Mouse (Mus musculus): Measurements from ENCODE around the gene Rrp1b. TPM values are rescaled to one million over a fixed set of nuclear protein-coding genes. Genes with fewer than 3 reads are reported as not detected.

The Rrp1b gene
- polyA plus RNA-seq, 1 experiment from 2014 or later, result 13.9 TPM

- 9% methylated on average over 2 of the region's 2 CpGs for WGBS (ENCODE audit: insufficient replicate concordance)
- DNase-seq (no peak), ATAC-seq (no peak)
- Histone ChIP-seq H3K27me3 (ENCODE audit: insufficient read depth, low read length) (no peaks in the 10 kb centered on the region), H3K9ac (replicated peaks) (no peak overlapping the region), H3K36me3 (replicated peaks; ENCODE audit: insufficient read depth, low read length) (no peaks in the 10 kb centered on the region), H3K27ac (ENCODE audit: low read depth) (no peak overlapping the region), H3K9me3 (ENCODE audit: low read length) (no peaks in the 10 kb centered on the region), H3K4me2 (ENCODE audit: low read depth, low read length) (no peak overlapping the region), H3K4me3 (ENCODE audit: low read depth, low read length) (no peak overlapping the region), H3K4me1 (ENCODE audit: insufficient read depth) (peaks cover 9% of the 10 kb centered on the region)
- TF ChIP-seq CTCF (IDR thresholded peaks at IDR 0.05; ENCODE audit: low read depth) (no peak), EP300 (IDR thresholded peaks at IDR 0.05; ENCODE audit: low read depth) (peak; percentile 71)
Measured at GRCm38 (mm10) chr17:31995784-31996183, 40.1 kb upstream of the Rrp1b start.

- no peak overlapping the region for H3K4me2 ChIP-seq (ENCODE audit: low read depth, low read length)
- TF ChIP-seq CTCF (IDR thresholded peaks at IDR 0.05; ENCODE audit: low read depth), result no peak
- no peak for TF ChIP-seq EP300 (IDR thresholded peaks at IDR 0.05; ENCODE audit: low read depth)
- no peaks in the 10 kb centered on the region for H3K9me3 ChIP-seq (ENCODE audit: low read length)
- H3K27ac ChIP-seq (ENCODE audit: low read depth), result no peak overlapping the region
- H3K36me3 ChIP-seq (replicated peaks; ENCODE audit: insufficient read depth, low read length), result no peaks in the 10 kb centered on the region
- H3K27me3 ChIP-seq (ENCODE audit: insufficient read depth, low read length), result no peaks in the 10 kb centered on the region
- H3K4me3 ChIP-seq (ENCODE audit: low read depth, low read length), result no peak overlapping the region
- H3K4me1 ChIP-seq (ENCODE audit: insufficient read depth), result peaks cover 9% of the 10 kb centered on the region
- H3K9ac ChIP-seq (replicated peaks), result no peak overlapping the region
- 50% methylated on average over 4 of the region's 4 CpGs for WGBS (ENCODE audit: insufficient replicate concordance)
- no peak for DNase-seq
- no peak for ATAC-seq
Measured at GRCm38 (mm10) chr17:31996331-31996730, 39.6 kb upstream of the Rrp1b start.

GRCm38 (mm10) chr17:31998351-31998750, 37.5 kb upstream of the Rrp1b start:
- peaks cover 7% of the 10 kb centered on the region for H3K4me1 ChIP-seq (ENCODE audit: insufficient read depth)
- TF ChIP-seq EP300 (IDR thresholded peaks at IDR 0.05; ENCODE audit: low read depth), result no peak
- no peak for TF ChIP-seq CTCF (IDR thresholded peaks at IDR 0.05; ENCODE audit: low read depth)
- no peak for DNase-seq
- no peaks in the 10 kb centered on the region for H3K9me3 ChIP-seq (ENCODE audit: low read length)
- 71% methylated on average over 1 of the region's 1 CpGs for WGBS (ENCODE audit: insufficient replicate concordance)
- no peaks in the 10 kb centered on the region for H3K36me3 ChIP-seq (replicated peaks; ENCODE audit: insufficient read depth, low read length)
- no peak overlapping the region for H3K4me2 ChIP-seq (ENCODE audit: low read depth, low read length)
- H3K9ac ChIP-seq (replicated peaks), result no peak overlapping the region
- no peak overlapping the region for H3K27ac ChIP-seq (ENCODE audit: low read depth)
- H3K27me3 ChIP-seq (ENCODE audit: insufficient read depth, low read length), result no peaks in the 10 kb centered on the region
- no peak for ATAC-seq
- H3K4me3 ChIP-seq (ENCODE audit: low read depth, low read length), result no peak overlapping the region

- Histone ChIP-seq H3K4me2 (ENCODE audit: low read depth, low read length) (no peak overlapping the region), H3K9me3 (ENCODE audit: low read length) (no peaks in the 10 kb centered on the region), H3K4me1 (ENCODE audit: insufficient read depth) (no peaks in the 10 kb centered on the region), H3K4me3 (ENCODE audit: low read depth, low read length) (no peak overlapping the region), H3K36me3 (replicated peaks; ENCODE audit: insufficient read depth, low read length) (no peaks in the 10 kb centered on the region), H3K27me3 (ENCODE audit: insufficient read depth, low read length) (no peaks in the 10 kb centered on the region), H3K27ac (ENCODE audit: low read depth) (no peak overlapping the region), H3K9ac (replicated peaks) (no peak overlapping the region)
- DNase-seq, result no peak
- 73% methylated on average over 3 of the region's 3 CpGs for WGBS (ENCODE audit: insufficient replicate concordance)
- TF ChIP-seq CTCF (IDR thresholded peaks at IDR 0.05; ENCODE audit: low read depth), result no peak
- TF ChIP-seq EP300 (IDR thresholded peaks at IDR 0.05; ENCODE audit: low read depth), result no peak
- no peak for ATAC-seq
Measured at GRCm38 (mm10) chr17:32003251-32003650, 32.6 kb upstream of the Rrp1b start.

GRCm38 (mm10) chr17:32006800-32007199, 29.1 kb upstream of the Rrp1b start:
- ATAC-seq, result no peak
- 70% methylated on average over 5 of the region's 5 CpGs for WGBS (ENCODE audit: insufficient replicate concordance)

GRCm38 (mm10) chr17:32011694-32012093, 24.2 kb upstream of the Rrp1b start:
- no peak for TF ChIP-seq EP300 (IDR thresholded peaks at IDR 0.05; ENCODE audit: low read depth)
- TF ChIP-seq CTCF (IDR thresholded peaks at IDR 0.05; ENCODE audit: low read depth), result no peak
- ATAC-seq (no peak), DNase-seq (no peak)
- no peak overlapping the region for H3K4me2 ChIP-seq (ENCODE audit: low read depth, low read length)
- H3K9me3 ChIP-seq (ENCODE audit: low read length), result no peaks in the 10 kb centered on the region
- no peak overlapping the region for H3K9ac ChIP-seq (replicated peaks)
- H3K36me3 ChIP-seq (replicated peaks; ENCODE audit: insufficient read depth, low read length), result no peaks in the 10 kb centered on the region
- 54% methylated on average over 6 of the region's 6 CpGs for WGBS (ENCODE audit: insufficient replicate concordance)
- H3K27me3 ChIP-seq (ENCODE audit: insufficient read depth, low read length), result no peaks in the 10 kb centered on the region
- no peak overlapping the region for H3K4me3 ChIP-seq (ENCODE audit: low read depth, low read length)
- no peak overlapping the region for H3K27ac ChIP-seq (ENCODE audit: low read depth)
- H3K4me1 ChIP-seq (ENCODE audit: insufficient read depth), result no peaks in the 10 kb centered on the region

More at GRCm38 (mm10) chr17:32006800-32007199, 29.1 kb upstream of the Rrp1b start:
- Histone ChIP-seq H3K4me2 (ENCODE audit: low read depth, low read length) (no peak overlapping the region), H3K27ac (ENCODE audit: low read depth) (no peak overlapping the region), H3K36me3 (replicated peaks; ENCODE audit: insufficient read depth, low read length) (no peaks in the 10 kb centered on the region), H3K9ac (replicated peaks) (no peak overlapping the region), H3K4me3 (ENCODE audit: low read depth, low read length) (no peak overlapping the region), H3K9me3 (ENCODE audit: low read length) (no peaks in the 10 kb centered on the region), H3K27me3 (ENCODE audit: insufficient read depth, low read length) (no peaks in the 10 kb centered on the region), H3K4me1 (ENCODE audit: insufficient read depth) (no peaks in the 10 kb centered on the region)
- no peak for TF ChIP-seq EP300 (IDR thresholded peaks at IDR 0.05; ENCODE audit: low read depth)
- TF ChIP-seq CTCF (IDR thresholded peaks at IDR 0.05; ENCODE audit: low read depth), result no peak
- no peak for DNase-seq

- H3K27me3 ChIP-seq (ENCODE audit: insufficient read depth, low read length), result no peaks in the 10 kb centered on the region
- no peaks in the 10 kb centered on the region for H3K36me3 ChIP-seq (replicated peaks; ENCODE audit: insufficient read depth, low read length)
- no peak overlapping the region for H3K4me3 ChIP-seq (ENCODE audit: low read depth, low read length)
- DNase-seq (no peak), ATAC-seq (no peak)
- no peak overlapping the region for H3K9ac ChIP-seq (replicated peaks)
- 58% methylated on average over 3 of the region's 3 CpGs for WGBS (ENCODE audit: insufficient replicate concordance)
- no peak overlapping the region for H3K27ac ChIP-seq (ENCODE audit: low read depth)
- H3K4me1 ChIP-seq (ENCODE audit: insufficient read depth), result no peaks in the 10 kb centered on the region
- no peaks in the 10 kb centered on the region for H3K9me3 ChIP-seq (ENCODE audit: low read length)
- H3K4me2 ChIP-seq (ENCODE audit: low read depth, low read length), result no peak overlapping the region
- no peak for TF ChIP-seq CTCF (IDR thresholded peaks at IDR 0.05; ENCODE audit: low read depth)
- no peak for TF ChIP-seq EP300 (IDR thresholded peaks at IDR 0.05; ENCODE audit: low read depth)
Measured at GRCm38 (mm10) chr17:32012254-32012653, 23.6 kb upstream of the Rrp1b start.
